Mouse (Mus musculus) erythroblast, embryonic 14.5 days (primary cell): ENCODE measurements around the gene Tmem94. TPM values are rescaled to one million over a fixed set of nuclear protein-coding genes. Genes with fewer than 3 reads are reported as not detected.

Experiments
- H3K27me3 ChIP-seq: 2 replicates; pipeline ENCODE4 v1.6.1; 2012; ENCODE audit warnings: inconsistent platforms; ENCODE audit not compliant: control insufficient read depth
- H3K36me3 ChIP-seq: 2 replicates; pipeline ENCODE4 v1.6.1; 2012; ENCODE audit warnings: mild to moderate bottlenecking, inconsistent platforms; ENCODE audit not compliant: control insufficient read depth
- H3K4me1 ChIP-seq: 2 replicates; pipeline ENCODE4 v1.6.1; 2012; ENCODE audit warnings: inconsistent platforms; ENCODE audit not compliant: control insufficient read depth
- H3K4me3 ChIP-seq: replicated peaks from 2 replicates; pipeline ENCODE3; 2012; ENCODE audit warnings: moderate library complexity, mild to moderate bottlenecking, inconsistent platforms
- H3K9me3 ChIP-seq: 2 replicates; pipeline ENCODE4 v1.6.1; 2012; ENCODE audit warnings: low read length, inconsistent platforms, mixed read lengths; ENCODE audit not compliant: control insufficient read depth
- GATA1 ChIP-seq: IDR thresholded peaks from 2 replicates; pipeline ENCODE4 v1.6.1; 2012; ENCODE audit warnings: low read length, inconsistent platforms, mixed read lengths
- TAL1 ChIP-seq: IDR thresholded peaks from 3 replicates; pipeline ENCODE4 v1.6.1; 2012; ENCODE audit warnings: low read length, inconsistent platforms, mixed read lengths
- polyA plus RNA-seq: library from polyadenylated mRNA; stranded (reverse); fragments of >175 nt; gene quantifications from 2 replicates; pipeline ENCODE4 v1.2.3, GENCODE M21; 2012

Gene Tmem94
- polyA plus RNA-seq, 1 experiment, result 6.1 TPM

DNA sequence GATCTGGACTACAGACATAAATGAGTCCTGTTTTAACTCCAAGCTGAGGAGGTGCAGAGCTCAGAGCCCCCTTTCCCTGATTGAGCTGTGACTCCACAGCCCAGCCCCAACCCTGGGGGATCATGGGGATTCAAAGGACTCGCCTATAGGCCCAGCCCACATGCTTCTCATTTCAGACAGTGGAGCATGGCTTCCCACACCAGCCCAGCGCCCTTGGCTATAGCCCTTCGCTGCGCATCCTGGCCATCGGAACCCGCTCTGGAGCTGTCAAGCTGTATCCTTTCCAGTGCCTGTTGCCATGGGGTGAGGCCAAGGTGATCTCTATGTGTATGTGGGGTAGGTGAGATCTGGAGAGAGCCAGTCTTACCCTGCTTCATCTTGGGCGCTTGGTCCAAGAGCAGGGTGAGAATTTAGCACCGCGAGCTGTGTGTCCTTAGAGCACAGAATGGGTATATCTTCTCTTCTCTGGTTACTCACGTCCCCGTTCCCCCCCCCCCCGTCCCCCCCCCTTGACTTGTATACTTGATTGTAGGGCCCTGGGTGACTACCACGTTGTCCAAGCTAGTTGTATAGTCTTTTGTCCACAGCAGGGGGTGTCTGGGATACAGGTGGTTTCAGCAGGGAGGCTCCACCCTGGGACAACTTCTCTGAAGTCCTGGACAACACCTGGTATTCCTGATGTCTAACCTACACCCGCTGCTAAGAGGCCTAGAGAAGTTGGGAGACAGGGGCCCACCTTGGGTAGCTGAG is 78.1 kb downstream of the Tmem94 start:
- H3K9me3 ChIP-seq, result peaks cover 2% of the 10 kb centered on the region; the same call in 1 of the 2 replicates
- H3K27me3 ChIP-seq, result no peaks in the 10 kb centered on the region
- H3K4me1 ChIP-seq, result peaks cover 61% of the 10 kb centered on the region
- TF ChIP-seq TAL1, result no peak
- no peak overlapping the region for H3K4me3 ChIP-seq
- peaks cover 49% of the 10 kb centered on the region for H3K36me3 ChIP-seq

DNA sequence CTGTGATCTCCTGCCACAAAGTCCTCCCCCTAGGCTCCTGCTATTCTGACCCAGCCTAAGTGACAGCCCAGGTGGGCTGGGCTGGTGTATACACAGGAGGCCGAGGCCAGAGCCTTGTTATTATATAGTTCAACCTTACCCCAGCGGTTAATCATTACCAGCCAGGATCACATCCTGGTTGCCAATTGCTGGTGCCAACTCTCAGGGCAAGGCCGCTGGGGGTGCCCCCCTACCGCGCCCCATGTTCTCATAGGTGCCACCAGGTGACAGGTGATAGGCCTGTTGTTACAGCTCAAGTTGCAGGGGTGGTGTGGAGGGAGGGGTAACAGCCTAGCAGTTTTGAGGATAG is 78.6 kb downstream of the Tmem94 start:
- H3K36me3 ChIP-seq, result peaks cover 49% of the 10 kb centered on the region
- peaks cover 55% of the 10 kb centered on the region for H3K4me1 ChIP-seq
- no peak overlapping the region for H3K4me3 ChIP-seq
- no peak for TF ChIP-seq TAL1
- TF ChIP-seq GATA1, result no peak
- peaks cover 2% of the 10 kb centered on the region; the same call in 1 of the 2 replicates for H3K9me3 ChIP-seq
- no peaks in the 10 kb centered on the region for H3K27me3 ChIP-seq

- H3K9me3 ChIP-seq, result peaks cover 2% of the 10 kb centered on the region; the same call in 1 of the 2 replicates
- H3K4me1 ChIP-seq, result peaks cover 51% of the 10 kb centered on the region
- H3K27me3 ChIP-seq, result no peaks in the 10 kb centered on the region
- H3K4me3 ChIP-seq, result no peak overlapping the region
- TF ChIP-seq GATA1, result no peak
- TF ChIP-seq TAL1, result no peak
- H3K36me3 ChIP-seq, result peaks cover 52% of the 10 kb centered on the region
Measured at GRCm38 (mm10) chr11:115844240-115844639, 79.0 kb downstream of the Tmem94 start.

- Histone ChIP-seq H3K36me3 (peaks cover 63% of the 10 kb centered on the region), H3K4me1 (peaks cover 40% of the 10 kb centered on the region), H3K4me3 (no peak overlapping the region), H3K9me3 (peaks cover 8% of the 10 kb centered on the region; the same call in 1 of the 2 replicates), H3K27me3 (no peaks in the 10 kb centered on the region)
- no peak for TF ChIP-seq TAL1
- TF ChIP-seq GATA1, result no peak
Measured at GRCm38 (mm10) chr11:115845819-115846218, 80.6 kb downstream of the Tmem94 start.

Other genes with a start within 250 kb of the Tmem94 start
- 31.3 and 32.9 TPM in 2 replicates for gene Sumo2, start 229.2 kb upstream of the Tmem94 start, polyA plus RNA-seq
- 2.8 and 4.0 TPM in 2 replicates for gene Nup85, start 201.0 kb upstream of the Tmem94 start, polyA plus RNA-seq
- 5.1 and 6.7 TPM in 2 replicates for gene Mrps7, start 161.5 kb upstream of the Tmem94 start, polyA plus RNA-seq
- gene Gga3, start 161.4 kb upstream of the Tmem94 start, polyA plus RNA-seq, result 0.78 and 0.93 TPM in 2 replicates
- gene Mif4gd, start 152.5 kb upstream of the Tmem94 start, polyA plus RNA-seq, result 3.6 and 4.8 TPM in 2 replicates
- 0.99 and 1.3 TPM in 2 replicates for gene Slc25a19, start 137.1 kb upstream of the Tmem94 start, polyA plus RNA-seq
- gene Grb2, start 56.8 kb upstream of the Tmem94 start, polyA plus RNA-seq, result 3.4 and 3.8 TPM in 2 replicates
- 10.9 and 12.1 TPM in 2 replicates for gene Caskin2, start 48.2 kb downstream of the Tmem94 start, polyA plus RNA-seq
- gene Tsen54, start 49.3 kb downstream of the Tmem94 start, polyA plus RNA-seq, result 3.4 and 4.5 TPM in 2 replicates
- 2.1 and 2.3 TPM in 2 replicates for gene Llgl2, start 58.6 kb downstream of the Tmem94 start, polyA plus RNA-seq
- not detected in 2 replicates for gene Myo15b, start 93.0 kb downstream of the Tmem94 start, polyA plus RNA-seq
- gene Smim5, start 134.5 kb downstream of the Tmem94 start, polyA plus RNA-seq, result 2.1 and 3.2 TPM in 2 replicates
- 0.09 and 0.28 TPM in 2 replicates for gene Smim6, start 146.6 kb downstream of the Tmem94 start, polyA plus RNA-seq
- 3.0 and 3.7 TPM in 2 replicates for gene Sap30bp, start 167.8 kb downstream of the Tmem94 start, polyA plus RNA-seq
- gene Recql5, start 168.0 kb downstream of the Tmem94 start, polyA plus RNA-seq, result 1.4 and 2.3 TPM in 2 replicates
- 0.01 TPM in 1 of 2 replicates, not detected in the other for gene Itgb4, start 209.3 kb downstream of the Tmem94 start, polyA plus RNA-seq
- gene Galk1, start 247.3 kb downstream of the Tmem94 start, polyA plus RNA-seq, result 1.5 and 1.9 TPM in 2 replicates